Mouse (Mus musculus): ENCODE results near the gene Elmod1. TPM values are rescaled to one million over a fixed set of nuclear protein-coding genes. Genes with fewer than 3 reads are reported as not detected.

The Elmod1 gene
- polyA plus RNA-seq, 1 experiment from 2014 or later, result 0.27 TPM

DNA sequence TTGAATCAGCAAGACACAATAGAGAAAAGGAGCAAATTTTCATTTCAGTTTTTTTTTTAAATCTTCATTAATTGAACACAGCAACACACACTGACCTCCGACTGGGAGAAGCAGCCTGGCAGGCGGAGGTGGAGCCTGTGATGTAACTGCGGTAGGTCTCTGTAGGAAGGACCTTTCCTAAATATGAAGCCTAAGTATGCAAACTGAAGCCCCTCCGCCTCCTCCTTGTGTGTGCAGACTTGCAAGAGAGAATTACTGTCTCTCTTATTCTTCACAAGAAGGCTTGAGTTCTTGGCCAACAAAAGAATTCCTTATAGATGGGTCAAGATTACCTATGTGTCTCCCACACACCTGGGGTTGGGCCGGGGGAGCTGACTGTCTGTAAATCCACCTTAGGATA is 1.9 kb downstream of the Elmod1 start:
- Histone ChIP-seq H3K27ac (ENCODE audit: low read length) (no peak overlapping the region), H3K4me2 (ENCODE audit: low read depth, low read length) (no peak overlapping the region), H3K9me3 (replicated peaks; ENCODE audit: control insufficient read depth, low read length) (no peaks in the 10 kb centered on the region), H3K4me1 (ENCODE audit: control insufficient read depth, insufficient read depth, low read length) (peaks cover 7% of the 10 kb centered on the region; the same call in 1 of the 2 replicates), H3K36me3 (ENCODE audit: control insufficient read depth, insufficient read depth, low read length) (no peaks in the 10 kb centered on the region), H3K27me3 (ENCODE audit: control insufficient read depth, insufficient read depth, low read length) (peaks cover 30% of the 10 kb centered on the region), H3K4me3 (replicated peaks; ENCODE audit: low read length) (no peak overlapping the region), H3K9ac (ENCODE audit: low read length) (no peak overlapping the region)
- WGBS, result 64% methylated on average over 5 of the region's 5 CpGs
- ATAC-seq (ENCODE audit: insufficient read depth, low FRiP score), result no peak

DNA sequence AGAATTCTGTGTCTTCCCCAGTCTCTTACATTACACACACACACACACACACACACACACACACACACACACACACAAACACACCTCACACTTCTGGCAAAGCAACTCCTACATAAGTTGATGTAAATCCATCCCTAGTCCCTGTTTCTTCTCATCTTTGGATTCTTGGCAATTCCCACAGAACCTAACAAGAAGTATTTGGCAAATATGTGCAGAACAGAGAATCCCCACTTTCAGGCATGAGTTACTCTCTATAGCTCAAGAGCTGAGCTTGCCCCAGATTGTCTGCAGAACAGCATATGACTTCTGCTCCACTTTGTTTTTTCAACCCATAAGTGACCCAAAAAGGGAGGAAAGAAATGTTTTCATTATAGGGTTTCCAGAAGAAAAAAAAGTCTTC is 2.7 kb downstream of the Elmod1 start:
- peaks cover 7% of the 10 kb centered on the region; the same call in 1 of the 2 replicates for H3K4me1 ChIP-seq (ENCODE audit: control insufficient read depth, insufficient read depth, low read length)
- H3K36me3 ChIP-seq (ENCODE audit: control insufficient read depth, insufficient read depth, low read length), result no peaks in the 10 kb centered on the region
- no peak overlapping the region for H3K4me3 ChIP-seq (replicated peaks; ENCODE audit: low read length)
- H3K27ac ChIP-seq (ENCODE audit: low read length), result no peak overlapping the region
- no peaks in the 10 kb centered on the region for H3K9me3 ChIP-seq (replicated peaks; ENCODE audit: control insufficient read depth, low read length)
- peaks cover 30% of the 10 kb centered on the region for H3K27me3 ChIP-seq (ENCODE audit: control insufficient read depth, insufficient read depth, low read length)
- H3K9ac ChIP-seq (ENCODE audit: low read length), result no peak overlapping the region
- ATAC-seq (ENCODE audit: insufficient read depth, low FRiP score), result no peak
- H3K4me2 ChIP-seq (ENCODE audit: low read depth, low read length), result no peak overlapping the region

DNA sequence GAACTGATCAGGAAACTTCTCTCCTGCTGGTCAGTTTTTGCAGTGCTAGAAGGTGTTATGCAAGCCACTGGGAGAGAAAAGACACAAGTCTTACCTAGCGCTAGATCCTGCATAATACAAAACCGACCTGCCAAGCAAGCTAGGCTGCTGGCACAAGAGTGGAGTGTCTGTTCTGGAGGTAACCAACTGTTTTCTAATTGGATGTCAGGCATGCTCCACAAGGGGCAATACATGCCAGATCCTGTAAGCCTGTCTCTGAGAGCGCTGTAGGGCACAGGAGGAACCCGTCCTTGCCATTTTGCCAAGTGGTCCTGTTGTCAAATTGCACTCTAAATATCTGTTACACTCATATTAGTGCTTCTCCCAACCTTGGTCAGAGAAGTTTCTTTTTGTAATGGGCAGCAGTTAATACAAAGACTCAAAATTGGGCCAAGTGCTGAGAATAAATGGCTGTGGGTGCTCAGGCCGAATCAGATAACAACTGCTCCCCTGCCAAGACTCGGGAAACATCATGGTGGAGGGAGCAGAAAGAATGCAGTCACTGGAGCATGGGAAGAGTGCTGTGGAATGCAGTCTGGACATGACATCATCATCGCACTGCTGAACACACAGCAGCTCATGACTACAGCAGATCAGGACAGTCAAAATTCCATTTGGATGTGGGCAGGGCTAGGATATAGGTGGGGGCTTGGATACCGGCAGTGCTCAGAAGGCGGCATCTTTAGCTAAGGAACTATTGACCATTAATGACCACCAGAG is 7.3 kb downstream of the Elmod1 start:
- WGBS, result 68% methylated on average over 9 of the region's 9 CpGs
- H3K9ac ChIP-seq (ENCODE audit: low read length), result no peak overlapping the region
- H3K27me3 ChIP-seq (ENCODE audit: control insufficient read depth, insufficient read depth, low read length), result no peaks in the 10 kb centered on the region; the same call in 1 of the 2 replicates
- no peak overlapping the region for H3K4me3 ChIP-seq (replicated peaks; ENCODE audit: low read length)
- H3K36me3 ChIP-seq (ENCODE audit: control insufficient read depth, insufficient read depth, low read length), result no peaks in the 10 kb centered on the region
- no peaks in the 10 kb centered on the region for H3K9me3 ChIP-seq (replicated peaks; ENCODE audit: control insufficient read depth, low read length)
- no peak overlapping the region for H3K4me2 ChIP-seq (ENCODE audit: low read depth, low read length)
- no peak overlapping the region for H3K27ac ChIP-seq (ENCODE audit: low read length)
- H3K4me1 ChIP-seq (ENCODE audit: control insufficient read depth, insufficient read depth, low read length), result no peaks in the 10 kb centered on the region
- ATAC-seq (ENCODE audit: insufficient read depth, low FRiP score), result no peak

DNA sequence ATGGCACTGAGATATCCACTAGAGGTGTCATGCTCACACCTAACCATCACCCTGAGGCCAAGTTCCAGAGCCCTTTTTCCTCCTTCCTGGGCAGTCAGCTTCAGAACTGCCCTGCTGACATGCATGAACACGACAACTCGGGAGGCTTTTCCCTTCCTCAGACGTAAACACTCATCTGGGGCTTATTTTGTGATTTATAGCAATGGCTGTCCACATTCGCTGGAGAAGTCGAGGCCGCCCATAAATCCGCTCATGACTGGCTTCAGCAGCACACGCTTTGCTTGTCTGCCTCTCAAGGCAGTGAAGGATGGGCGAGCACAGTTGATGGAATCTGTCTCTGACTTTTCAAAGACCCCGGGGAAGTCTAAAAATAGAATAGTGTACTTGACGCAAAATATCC is 18.1 kb downstream of the Elmod1 start:
- Histone ChIP-seq H3K4me2 (ENCODE audit: low read depth, low read length) (no peak overlapping the region), H3K4me3 (replicated peaks; ENCODE audit: low read length) (no peak overlapping the region), H3K27me3 (ENCODE audit: control insufficient read depth, insufficient read depth, low read length) (no peaks in the 10 kb centered on the region), H3K27ac (ENCODE audit: low read length) (no peak overlapping the region), H3K9ac (ENCODE audit: low read length) (no peak overlapping the region), H3K4me1 (ENCODE audit: control insufficient read depth, insufficient read depth, low read length) (no peaks in the 10 kb centered on the region), H3K36me3 (ENCODE audit: control insufficient read depth, insufficient read depth, low read length) (no peaks in the 10 kb centered on the region), H3K9me3 (replicated peaks; ENCODE audit: control insufficient read depth, low read length) (no peaks in the 10 kb centered on the region)
- no peak for ATAC-seq (ENCODE audit: insufficient read depth, low FRiP score)
- WGBS, result 44% methylated on average over 11 of the region's 11 CpGs

DNA sequence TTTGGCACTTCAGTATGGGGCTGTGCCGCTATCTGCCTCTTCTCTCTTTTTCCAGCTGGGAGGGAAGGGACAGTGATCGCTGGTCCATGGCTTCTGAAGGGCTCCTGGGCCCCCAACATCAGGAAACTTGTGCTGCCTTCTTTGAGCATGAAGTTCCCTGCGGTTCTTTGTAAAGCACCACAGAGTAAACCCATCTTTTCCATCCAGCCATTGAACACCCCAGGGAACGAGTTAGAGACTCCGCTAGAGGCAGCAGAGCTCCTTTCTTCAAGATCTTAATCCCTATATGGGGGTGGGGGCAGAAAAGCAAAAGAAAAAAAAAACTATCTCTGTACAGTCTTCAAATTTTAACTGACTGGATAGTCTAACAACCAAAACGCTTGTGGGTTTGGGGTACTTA is 20.2 kb downstream of the Elmod1 start:
- Histone ChIP-seq H3K4me3 (replicated peaks; ENCODE audit: low read length) (no peak overlapping the region), H3K27me3 (ENCODE audit: control insufficient read depth, insufficient read depth, low read length) (no peaks in the 10 kb centered on the region), H3K36me3 (ENCODE audit: control insufficient read depth, insufficient read depth, low read length) (no peaks in the 10 kb centered on the region), H3K4me1 (ENCODE audit: control insufficient read depth, insufficient read depth, low read length) (no peaks in the 10 kb centered on the region), H3K9me3 (replicated peaks; ENCODE audit: control insufficient read depth, low read length) (no peaks in the 10 kb centered on the region), H3K4me2 (ENCODE audit: low read depth, low read length) (no peak overlapping the region), H3K9ac (ENCODE audit: low read length) (no peak overlapping the region), H3K27ac (ENCODE audit: low read length) (no peak overlapping the region)
- 40% methylated on average over 6 of the region's 6 CpGs for WGBS
- no peak for ATAC-seq (ENCODE audit: insufficient read depth, low FRiP score)

DNA sequence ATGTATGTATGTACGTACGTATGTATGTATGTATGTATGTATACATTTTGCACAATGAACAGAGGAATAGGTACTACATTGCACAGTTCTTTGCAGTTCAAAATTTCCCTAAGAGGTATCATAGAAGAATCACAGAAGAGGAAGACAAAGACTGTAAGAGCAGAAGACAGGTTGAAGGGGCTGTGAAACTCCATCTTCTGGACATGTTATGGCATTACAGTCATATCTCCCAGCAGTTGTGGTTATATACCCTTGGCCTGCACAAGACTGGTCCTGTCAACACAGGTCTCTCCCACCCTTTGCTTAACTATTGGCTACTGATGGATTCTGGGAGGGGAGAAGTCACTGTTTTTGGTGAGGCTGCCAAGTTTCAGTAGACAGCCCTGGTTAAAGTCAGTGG is 27.6 kb downstream of the Elmod1 start:
- Histone ChIP-seq H3K4me1 (ENCODE audit: control insufficient read depth, insufficient read depth, low read length) (no peaks in the 10 kb centered on the region), H3K9me3 (replicated peaks; ENCODE audit: control insufficient read depth, low read length) (no peaks in the 10 kb centered on the region), H3K27me3 (ENCODE audit: control insufficient read depth, insufficient read depth, low read length) (no peaks in the 10 kb centered on the region), H3K36me3 (ENCODE audit: control insufficient read depth, insufficient read depth, low read length) (no peaks in the 10 kb centered on the region), H3K9ac (ENCODE audit: low read length) (no peak overlapping the region), H3K4me2 (ENCODE audit: low read depth, low read length) (no peak overlapping the region), H3K4me3 (replicated peaks; ENCODE audit: low read length) (no peak overlapping the region), H3K27ac (ENCODE audit: low read length) (no peak overlapping the region)
- WGBS, result 85% methylated on average over 2 of the region's 2 CpGs
- no peak for ATAC-seq (ENCODE audit: insufficient read depth, low FRiP score)

DNA sequence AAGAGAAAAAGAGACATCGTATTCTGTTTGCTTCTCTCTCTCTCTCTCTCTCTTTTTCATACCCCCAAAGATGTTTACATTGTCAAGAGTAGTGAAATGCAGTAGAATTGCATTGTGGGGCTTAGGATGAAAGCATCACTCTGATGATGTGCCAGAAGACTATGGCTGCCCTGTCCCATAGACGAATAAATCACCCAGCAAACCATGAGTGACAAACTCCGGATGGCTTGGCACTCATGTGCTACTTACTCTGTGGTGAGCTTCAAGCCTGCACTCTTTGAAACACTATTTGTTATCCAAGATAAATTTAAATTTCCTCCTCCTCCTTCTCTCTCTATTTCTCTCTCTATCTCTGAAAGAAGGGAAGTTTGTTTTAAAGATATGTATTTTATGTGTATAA is 36.5 kb downstream of the Elmod1 start:
- no peak overlapping the region for H3K9ac ChIP-seq (ENCODE audit: low read length)
- H3K4me2 ChIP-seq (ENCODE audit: low read depth, low read length), result no peak overlapping the region
- no peaks in the 10 kb centered on the region for H3K36me3 ChIP-seq (ENCODE audit: control insufficient read depth, insufficient read depth, low read length)
- H3K9me3 ChIP-seq (replicated peaks; ENCODE audit: control insufficient read depth, low read length), result no peaks in the 10 kb centered on the region
- H3K4me1 ChIP-seq (ENCODE audit: control insufficient read depth, insufficient read depth, low read length), result no peaks in the 10 kb centered on the region
- no peaks in the 10 kb centered on the region for H3K27me3 ChIP-seq (ENCODE audit: control insufficient read depth, insufficient read depth, low read length)
- ATAC-seq (ENCODE audit: insufficient read depth, low FRiP score), result no peak
- H3K27ac ChIP-seq (ENCODE audit: low read length), result no peak overlapping the region
- 71% methylated on average over 3 of the region's 3 CpGs for WGBS
- no peak overlapping the region for H3K4me3 ChIP-seq (replicated peaks; ENCODE audit: low read length)

DNA sequence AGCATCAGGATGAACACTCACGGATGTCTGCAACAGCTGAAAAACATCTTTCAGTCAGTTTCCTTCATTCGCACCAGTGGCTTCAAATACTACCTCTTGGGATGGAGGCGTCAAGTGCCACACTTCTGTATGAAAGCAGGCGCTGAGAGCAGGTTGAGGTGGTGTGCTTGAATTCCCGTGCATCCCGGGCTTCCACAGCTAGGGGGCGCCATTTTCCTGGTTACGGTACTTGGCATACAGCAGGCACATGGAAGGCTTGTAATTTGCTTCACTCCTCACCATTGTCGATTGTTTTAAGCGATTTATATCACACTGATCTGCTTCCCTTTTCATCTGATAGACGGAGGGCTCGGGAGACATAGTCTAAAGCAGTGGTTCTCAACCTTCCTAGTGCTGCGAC is 40.9 kb downstream of the Elmod1 start:
- H3K9ac ChIP-seq (ENCODE audit: low read length), result no peak overlapping the region
- no peak overlapping the region for H3K4me3 ChIP-seq (replicated peaks; ENCODE audit: low read length)
- no peaks in the 10 kb centered on the region for H3K9me3 ChIP-seq (replicated peaks; ENCODE audit: control insufficient read depth, low read length)
- H3K36me3 ChIP-seq (ENCODE audit: control insufficient read depth, insufficient read depth, low read length), result no peaks in the 10 kb centered on the region
- H3K4me2 ChIP-seq (ENCODE audit: low read depth, low read length), result no peak overlapping the region
- 69% methylated on average over 13 of the region's 13 CpGs for WGBS
- ATAC-seq (ENCODE audit: insufficient read depth, low FRiP score), result no peak
- no peaks in the 10 kb centered on the region for H3K27me3 ChIP-seq (ENCODE audit: control insufficient read depth, insufficient read depth, low read length)
- no peak overlapping the region for H3K27ac ChIP-seq (ENCODE audit: low read length)
- H3K4me1 ChIP-seq (ENCODE audit: control insufficient read depth, insufficient read depth, low read length), result no peaks in the 10 kb centered on the region

DNA sequence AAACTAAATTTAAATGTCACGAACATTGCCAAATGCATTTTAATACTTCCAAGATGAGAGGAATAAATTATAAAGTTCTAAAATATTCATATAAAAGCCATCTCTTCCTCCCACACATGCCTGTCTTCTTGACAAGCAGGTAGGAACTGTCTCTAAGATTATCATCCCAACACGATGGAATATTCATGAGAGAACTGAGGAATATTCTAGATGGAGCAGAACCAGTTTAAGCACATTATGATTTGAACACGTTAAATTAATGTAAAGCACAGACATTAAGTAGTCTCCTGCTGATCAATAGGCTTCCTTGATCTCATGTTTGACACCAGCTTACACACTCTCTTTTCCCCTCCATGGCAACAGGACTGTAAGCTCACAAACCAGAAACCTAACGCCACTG is 41.7 kb downstream of the Elmod1 start:
- no peaks in the 10 kb centered on the region for H3K9me3 ChIP-seq (replicated peaks; ENCODE audit: control insufficient read depth, low read length)
- H3K36me3 ChIP-seq (ENCODE audit: control insufficient read depth, insufficient read depth, low read length), result no peaks in the 10 kb centered on the region
- H3K4me1 ChIP-seq (ENCODE audit: control insufficient read depth, insufficient read depth, low read length), result no peaks in the 10 kb centered on the region
- no peak overlapping the region for H3K4me3 ChIP-seq (replicated peaks; ENCODE audit: low read length)
- no peaks in the 10 kb centered on the region for H3K27me3 ChIP-seq (ENCODE audit: control insufficient read depth, insufficient read depth, low read length)
- no peak overlapping the region for H3K4me2 ChIP-seq (ENCODE audit: low read depth, low read length)
- no peak overlapping the region for H3K27ac ChIP-seq (ENCODE audit: low read length)
- no peak overlapping the region for H3K9ac ChIP-seq (ENCODE audit: low read length)
- ATAC-seq (ENCODE audit: insufficient read depth, low FRiP score), result no peak
- WGBS, result 70% methylated on average over 4 of the region's 4 CpGs
